Mouse (Mus musculus) intestine, embryonic 16.5 days (tissue): ENCODE measurements at regions not wholly inside any gene's neighbourhood (a gene's known extent, or its start where the extent isn't known, plus 50 kb on each side); places are given as distances from the start of the nearest gene placed in this dataset.
A peak's percentile ranks its signal among the peaks of the same experiment; 100 is the strongest.

ENCODE experiments used
- ATAC-seq: fragments of 200-750 bp; cut with Nextera tagmentation; 2 replicates; pipeline ENCODE4 v1.8.0; 2017; ENCODE audit warnings: moderate TSS enrichment, moderate library complexity
- H3K27ac ChIP-seq: fragments of 300-500 bp; sonication (generic); 2 replicates; pipeline ENCODE4 v1.5.1; 2014; ENCODE audit warnings: mild to moderate bottlenecking, low read length
- H3K27me3 ChIP-seq: fragments of 300-500 bp; sonication (generic); replicated peaks from 2 replicates; pipeline ENCODE4 v1.6.1; 2014; ENCODE audit warnings: low read length, control low read depth, mixed read lengths; ENCODE audit not compliant: control insufficient read depth, insufficient read depth
- H3K36me3 ChIP-seq: fragments of 300-500 bp; sonication (generic); 2 replicates; pipeline ENCODE4 v1.6.1; 2014; ENCODE audit warnings: low read length, control low read depth; ENCODE audit not compliant: control insufficient read depth, insufficient read depth
- H3K4me1 ChIP-seq: fragments of 300-500 bp; sonication (generic); 2 replicates; pipeline ENCODE4 v1.6.1; 2014; ENCODE audit warnings: low read length, control low read depth, mixed read lengths; ENCODE audit not compliant: control insufficient read depth, insufficient read depth
- H3K4me2 ChIP-seq: fragments of 300-500 bp; sonication (generic); 2 replicates; pipeline ENCODE4 v1.6.1; 2014; ENCODE audit warnings: low read depth, low read length, control low read depth
- H3K4me3 ChIP-seq: fragments of 300-500 bp; sonication (generic); 2 replicates; pipeline ENCODE4 v1.5.1; 2014; ENCODE audit warnings: mild to moderate bottlenecking, low read length
- H3K9ac ChIP-seq: fragments of 300-500 bp; sonication (generic); 2 replicates; pipeline ENCODE4 v1.6.1; 2014; ENCODE audit warnings: low read depth, low read length
- H3K9me3 ChIP-seq: fragments of 300-500 bp; sonication (generic); 2 replicates; pipeline ENCODE4 v1.6.1; 2016; ENCODE audit warnings: low read length, control low read depth; ENCODE audit not compliant: control insufficient read depth
- WGBS: fragments of 180-500 bp; shearing (Covaris S2); extraction: QIAGEN DNeasy Blood & Tissue Kit; methylation state at CpG from one replicate; pipeline ENCODE4 v1.1.7; 2014; 5-methylcytosine and 5-hydroxymethylcytosine counted together

DNA sequence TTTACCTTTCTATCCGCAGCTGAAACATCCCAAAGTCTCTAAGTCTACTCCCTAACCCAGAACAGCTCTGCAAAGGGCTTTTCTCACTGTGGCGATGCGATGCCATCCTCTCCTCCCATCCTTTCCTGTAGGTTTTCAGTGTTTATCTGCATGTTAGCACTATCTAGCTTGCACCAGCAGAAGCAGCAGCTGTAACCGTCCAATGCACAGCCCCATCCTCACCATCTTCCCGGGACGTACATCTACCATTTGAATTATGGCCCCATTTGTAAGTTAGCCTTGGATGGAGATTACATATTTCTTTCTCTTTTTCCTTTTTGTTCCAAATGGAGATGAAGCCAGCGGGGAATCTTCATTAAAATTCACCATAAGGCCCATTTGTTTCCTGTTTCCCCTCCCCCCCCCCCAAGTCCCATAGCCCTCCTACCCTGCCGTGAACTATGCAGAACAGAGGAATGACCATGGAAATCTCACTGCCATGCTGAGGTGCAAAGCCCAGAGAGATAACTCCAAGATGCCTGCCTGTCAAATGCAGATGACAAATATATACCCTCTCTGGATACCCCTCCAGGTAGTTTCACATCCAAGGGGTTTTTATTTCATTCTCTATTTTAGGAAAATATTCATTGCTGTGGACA lies 525.5 kb upstream of the Id4 start:
- H3K9me3 ChIP-seq, result no peaks in the 10 kb centered on the region
- H3K36me3 ChIP-seq, result no peaks in the 10 kb centered on the region
- 65% methylated on average over 8 of the region's 8 CpGs for WGBS
- H3K27ac ChIP-seq, result no peak overlapping the region
- H3K9ac ChIP-seq, result no peak overlapping the region
- ATAC-seq, result no peak
- H3K4me1 ChIP-seq, result no peaks in the 10 kb centered on the region
- H3K4me2 ChIP-seq, result no peak overlapping the region
- H3K4me3 ChIP-seq, result no peak overlapping the region
- H3K27me3 ChIP-seq, result no peaks in the 10 kb centered on the region

DNA sequence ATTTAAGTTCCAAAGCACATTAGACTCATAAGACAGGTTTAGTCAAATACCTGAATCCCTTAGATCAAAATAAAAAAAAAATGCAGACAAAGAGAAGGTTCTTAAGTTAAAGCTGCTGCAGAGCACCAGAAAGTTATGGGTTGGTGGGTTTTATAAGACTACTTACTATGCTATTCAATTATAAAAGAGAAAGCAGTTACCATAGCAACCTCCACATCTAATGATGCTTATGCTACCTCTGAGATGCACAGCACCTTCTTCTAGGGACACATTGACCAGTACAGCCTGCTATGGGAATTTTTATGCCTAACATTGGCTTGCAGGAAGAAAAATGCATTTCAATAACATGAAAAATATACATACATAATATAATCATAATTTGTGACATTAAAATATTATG lies 512.1 kb upstream of the Id4 start:
- Histone ChIP-seq H3K27me3 (no peaks in the 10 kb centered on the region), H3K4me3 (no peak overlapping the region), H3K4me1 (no peaks in the 10 kb centered on the region), H3K9me3 (no peaks in the 10 kb centered on the region), H3K9ac (no peak overlapping the region), H3K4me2 (no peak overlapping the region), H3K27ac (no peak overlapping the region), H3K36me3 (no peaks in the 10 kb centered on the region)
- ATAC-seq, result no peak

DNA sequence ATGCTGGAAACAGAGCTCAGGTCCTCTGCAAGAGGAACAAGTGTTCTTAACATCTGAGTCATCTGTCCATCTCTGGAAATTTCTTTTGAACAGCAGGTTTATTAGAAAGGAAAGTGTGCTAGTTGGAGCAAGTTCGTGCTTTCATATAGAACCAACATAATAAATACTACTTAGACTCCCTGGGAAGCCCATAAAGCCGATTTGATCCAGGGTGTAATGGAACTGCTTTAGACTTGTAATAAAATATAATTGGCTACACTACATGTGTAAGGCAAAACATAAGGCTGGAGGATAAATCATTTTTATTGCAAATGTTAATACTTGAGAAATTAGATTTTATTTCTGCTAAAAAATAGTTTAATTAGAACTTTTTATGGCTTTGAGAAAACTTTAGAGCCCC lies 510.0 kb upstream of the Id4 start:
- no peaks in the 10 kb centered on the region for H3K4me1 ChIP-seq
- no peak for ATAC-seq
- H3K27me3 ChIP-seq, result no peaks in the 10 kb centered on the region
- no peak overlapping the region for H3K4me3 ChIP-seq
- H3K9me3 ChIP-seq, result no peaks in the 10 kb centered on the region
- H3K36me3 ChIP-seq, result no peaks in the 10 kb centered on the region
- WGBS, result 71% methylated on average over 2 of the region's 2 CpGs
- H3K4me2 ChIP-seq, result no peak overlapping the region
- H3K27ac ChIP-seq, result no peak overlapping the region
- H3K9ac ChIP-seq, result no peak overlapping the region

DNA sequence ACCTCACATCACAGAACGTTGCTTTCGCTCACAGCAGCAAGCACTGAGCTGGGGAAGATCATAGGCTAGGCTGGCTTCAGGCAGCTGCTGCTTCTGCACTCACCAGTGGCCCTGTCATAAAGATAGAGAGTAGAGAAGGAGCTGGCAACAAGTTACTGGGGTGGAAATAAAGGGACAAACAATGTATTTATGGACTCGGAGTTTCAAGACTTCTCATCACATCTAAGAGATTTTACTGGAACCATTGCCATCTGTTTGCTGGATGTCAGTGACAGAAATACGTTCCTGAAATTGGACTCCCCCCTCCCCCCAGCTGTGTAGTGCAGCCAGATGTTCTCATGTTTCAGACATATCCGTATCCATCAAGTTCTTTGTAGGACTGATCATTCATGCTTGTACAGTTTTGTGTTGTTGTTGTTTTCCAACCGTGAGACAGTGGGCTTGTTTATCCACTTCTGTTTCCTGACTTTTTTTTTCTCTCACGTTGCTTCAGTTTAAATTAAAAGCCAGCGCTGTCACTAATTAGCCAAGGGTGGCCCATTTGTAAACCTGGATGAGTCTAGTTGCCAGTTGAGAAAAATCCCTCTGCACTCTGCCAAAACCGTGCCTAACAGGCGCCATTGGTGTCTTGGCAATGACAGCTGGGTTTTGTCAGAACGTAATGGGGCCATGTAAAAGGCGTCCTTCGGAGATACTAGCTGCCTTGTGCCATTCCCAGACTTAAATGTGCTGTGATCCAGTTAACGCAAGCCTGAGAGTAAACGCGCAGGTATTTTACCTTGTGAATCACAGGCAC lies 496.0 kb upstream of the Id4 start:
- no peak overlapping the region for H3K27ac ChIP-seq
- H3K4me1 ChIP-seq, result no peaks in the 10 kb centered on the region
- WGBS, result 54% methylated on average over 16 of the region's 16 CpGs
- H3K4me2 ChIP-seq, result no peak overlapping the region
- no peaks in the 10 kb centered on the region for H3K27me3 ChIP-seq
- H3K9ac ChIP-seq, result no peak overlapping the region
- no peaks in the 10 kb centered on the region for H3K9me3 ChIP-seq
- no peak for ATAC-seq
- no peak overlapping the region for H3K4me3 ChIP-seq
- no peaks in the 10 kb centered on the region for H3K36me3 ChIP-seq

DNA sequence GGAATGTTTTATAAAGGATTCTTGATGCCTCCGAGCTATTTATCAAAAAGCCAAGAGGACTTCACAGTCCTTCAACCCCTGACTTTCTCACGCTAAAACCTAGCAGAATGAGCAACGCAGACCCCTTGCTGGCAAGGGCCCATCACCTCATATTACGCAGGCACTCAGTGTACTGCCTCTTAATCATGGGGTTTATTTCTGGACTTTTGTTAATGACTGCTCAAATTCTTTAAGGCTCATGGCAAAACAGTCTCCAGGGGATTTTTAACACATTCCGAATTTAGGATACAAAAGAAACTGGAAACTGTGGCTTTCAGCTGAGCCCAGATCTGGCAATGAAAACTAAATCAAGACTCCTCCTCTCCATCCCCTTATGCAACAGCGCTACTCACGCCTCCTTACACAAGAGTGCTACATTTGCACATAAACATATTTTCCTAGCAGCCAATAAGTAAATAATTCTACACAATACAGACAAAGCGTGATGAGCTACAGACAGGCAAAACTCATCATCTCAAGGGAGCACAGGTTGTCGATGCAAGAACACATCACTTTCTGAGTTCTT lies 492.0 kb upstream of the Id4 start:
- no peaks in the 10 kb centered on the region for H3K4me1 ChIP-seq
- H3K4me3 ChIP-seq, result no peak overlapping the region
- no peak overlapping the region for H3K4me2 ChIP-seq
- H3K27ac ChIP-seq, result no peak overlapping the region
- ATAC-seq, result no peak
- H3K9me3 ChIP-seq, result no peaks in the 10 kb centered on the region
- no peak overlapping the region for H3K9ac ChIP-seq
- no peaks in the 10 kb centered on the region for H3K27me3 ChIP-seq
- WGBS, result 73% methylated on average over 9 of the region's 9 CpGs
- no peaks in the 10 kb centered on the region for H3K36me3 ChIP-seq

DNA sequence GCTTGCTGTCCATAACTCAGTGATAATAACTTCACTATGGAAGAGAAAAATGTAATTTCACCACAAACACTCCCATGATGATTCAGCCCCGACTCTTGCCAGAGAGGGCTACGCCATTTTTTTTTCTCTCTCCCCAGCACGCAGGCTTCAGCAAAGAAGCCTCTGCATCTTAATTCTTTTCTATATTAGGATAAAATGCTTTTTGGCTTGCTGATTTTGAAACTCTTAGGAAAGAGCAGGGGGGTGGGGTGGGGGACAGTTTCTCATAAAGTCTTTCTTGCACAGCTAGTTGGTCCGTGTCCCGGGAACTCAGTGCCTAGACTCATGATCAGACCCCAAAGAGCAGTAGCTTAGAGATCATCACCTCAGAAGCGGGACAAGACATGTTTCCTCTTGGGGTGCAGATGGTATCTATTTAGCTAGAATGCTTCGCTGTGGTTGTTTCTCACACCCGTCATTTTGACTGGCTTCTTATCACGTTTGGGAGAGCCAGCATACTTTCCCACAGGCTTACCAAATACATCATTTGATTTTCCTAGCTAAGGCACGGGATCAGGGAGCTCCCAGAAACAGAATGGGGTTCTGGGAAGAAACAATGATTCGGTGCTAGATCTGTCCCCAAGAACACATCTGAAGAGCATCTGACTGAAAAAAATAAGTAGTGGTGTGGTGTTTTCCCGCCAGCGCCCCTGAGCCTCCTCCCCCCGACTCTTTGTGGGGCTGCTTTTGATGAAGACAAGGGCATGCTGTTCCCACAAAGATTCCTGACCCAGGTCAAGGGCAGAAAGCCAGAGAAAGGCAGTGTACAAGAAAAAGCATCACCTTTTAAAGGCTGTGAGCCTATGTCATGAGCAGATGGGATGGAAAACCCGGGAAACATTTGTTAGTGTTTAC lies 483.6 kb upstream of the Id4 start:
- ATAC-seq, result peak; percentile 75

DNA sequence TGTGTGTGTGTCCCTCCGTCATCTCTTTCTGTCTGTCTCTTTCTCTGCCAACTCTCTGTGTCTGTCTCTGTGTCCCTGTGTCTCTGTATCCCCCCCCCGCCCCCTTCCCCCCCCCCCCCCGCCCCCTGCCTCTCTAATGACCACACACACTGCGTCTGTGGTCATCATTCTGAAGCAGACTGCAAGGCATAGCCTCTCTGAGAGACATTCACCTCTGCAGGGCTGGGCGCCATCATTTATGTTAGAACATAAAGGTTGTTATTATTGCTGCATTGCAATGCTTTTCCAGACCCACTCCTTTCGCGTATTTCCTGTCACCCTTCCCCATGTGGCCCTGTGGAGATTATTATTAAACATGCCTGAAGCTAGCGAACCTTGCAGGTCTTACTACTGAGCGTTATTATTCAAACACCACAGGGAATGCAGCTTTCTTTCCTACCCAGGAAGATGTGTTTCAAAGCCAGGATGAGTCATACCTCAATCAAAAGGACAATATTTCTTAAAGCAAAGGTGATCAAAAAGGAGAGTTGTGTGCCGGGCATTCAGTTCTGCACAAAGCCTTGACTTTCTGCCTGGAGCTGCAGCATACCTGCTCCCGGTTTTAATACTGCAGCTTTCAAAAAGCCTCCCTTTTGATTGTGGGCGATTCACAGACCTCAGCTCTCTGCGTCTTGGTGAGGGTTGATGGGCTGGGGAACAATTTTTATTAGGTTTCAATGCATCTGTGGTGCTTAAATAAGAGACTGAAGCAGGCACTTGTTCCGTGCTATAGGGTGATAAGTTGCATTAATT lies 482.6 kb upstream of the Id4 start:
- no peak overlapping the region for H3K9ac ChIP-seq
- H3K4me1 ChIP-seq, result no peaks in the 10 kb centered on the region
- H3K4me3 ChIP-seq, result no peak overlapping the region
- no peaks in the 10 kb centered on the region for H3K27me3 ChIP-seq
- WGBS, result 42% methylated on average over 12 of the region's 14 CpGs
- no peaks in the 10 kb centered on the region for H3K36me3 ChIP-seq
- H3K27ac ChIP-seq, result 0 out of 2 replicates have a peak overlapping the region, but pooled peaks have one; percentile 39
- no peaks in the 10 kb centered on the region for H3K9me3 ChIP-seq
- ATAC-seq, result no peak
- H3K4me2 ChIP-seq, result no peak overlapping the region

More for the DNA sequence above, 483.6 kb upstream of the Id4 start:
- Histone ChIP-seq H3K4me3 (no peak overlapping the region), H3K4me1 (no peaks in the 10 kb centered on the region), H3K9me3 (no peaks in the 10 kb centered on the region), H3K27me3 (no peaks in the 10 kb centered on the region), H3K27ac (peak overlapping the region; percentile 76), H3K9ac (no peak overlapping the region), H3K4me2 (0 out of 2 replicates have a peak overlapping the region, but pooled peaks have one; percentile 12), H3K36me3 (no peaks in the 10 kb centered on the region)
- WGBS, result 49% methylated on average over 15 of the region's 15 CpGs

DNA sequence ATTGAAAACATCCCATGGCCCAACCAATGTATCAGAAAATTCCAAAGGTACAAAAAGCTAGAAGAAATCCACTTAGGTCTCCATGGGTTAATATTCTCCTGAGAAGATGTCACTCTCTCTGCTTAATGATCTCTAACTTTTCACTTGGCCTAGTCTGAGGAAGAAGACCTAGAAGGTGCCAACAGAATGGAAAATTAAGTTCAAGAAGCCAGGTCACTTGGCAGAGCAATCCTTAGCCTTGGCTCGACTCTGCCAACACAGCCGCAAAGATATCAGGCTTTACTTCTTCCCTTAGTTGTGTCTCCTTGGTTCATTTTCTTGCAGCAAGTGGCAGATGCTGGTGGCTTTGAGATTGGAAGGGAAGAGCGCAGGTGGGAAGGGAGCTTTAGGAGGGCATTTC lies 476.6 kb upstream of the Id4 start:
- 88% methylated on average over 3 of the region's 3 CpGs for WGBS
- ATAC-seq, result no peak
- no peaks in the 10 kb centered on the region for H3K27me3 ChIP-seq
- H3K9me3 ChIP-seq, result no peaks in the 10 kb centered on the region
- H3K27ac ChIP-seq, result no peak overlapping the region
- H3K4me1 ChIP-seq, result no peaks in the 10 kb centered on the region
- no peak overlapping the region for H3K9ac ChIP-seq
- H3K4me3 ChIP-seq, result no peak overlapping the region
- no peaks in the 10 kb centered on the region for H3K36me3 ChIP-seq
- no peak overlapping the region for H3K4me2 ChIP-seq
